Mouse (Mus musculus): ENCODE results near the gene Gm9745.
"Not testable (repeated sequence)": the region's sequence is repeated elsewhere in the genome, so short reads cannot be mapped to it uniquely, and the experiment has no call there.

Gm9745 gene

DNA sequence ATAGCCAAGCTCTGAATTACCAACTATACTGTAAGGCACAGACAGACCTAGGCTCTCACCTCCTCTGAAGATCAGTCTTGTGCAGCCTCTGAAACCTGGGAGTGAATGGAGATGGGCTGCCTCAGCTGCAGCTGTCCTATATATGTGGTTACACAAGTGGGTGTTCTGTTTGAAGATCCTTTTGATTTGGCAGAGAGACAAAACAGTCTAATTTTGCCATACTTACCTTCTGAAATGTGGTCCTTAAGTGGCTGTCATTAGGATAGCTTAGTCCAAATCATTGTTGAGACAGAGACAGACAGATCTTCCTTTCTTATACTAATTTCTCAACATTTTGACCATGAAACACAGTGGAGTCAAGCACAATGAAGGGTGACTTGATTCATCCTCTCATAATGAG lies at the start of gene Gm9745:
Gene Gm9745 (minus strand): TSS at position 101 of the 400 bp plus-strand sequence.
- ATAC-seq (ENCODE audit: insufficient number of reproducible peaks, low FRiP score, low TSS enrichment) = not testable (repeated sequence)

DNA sequence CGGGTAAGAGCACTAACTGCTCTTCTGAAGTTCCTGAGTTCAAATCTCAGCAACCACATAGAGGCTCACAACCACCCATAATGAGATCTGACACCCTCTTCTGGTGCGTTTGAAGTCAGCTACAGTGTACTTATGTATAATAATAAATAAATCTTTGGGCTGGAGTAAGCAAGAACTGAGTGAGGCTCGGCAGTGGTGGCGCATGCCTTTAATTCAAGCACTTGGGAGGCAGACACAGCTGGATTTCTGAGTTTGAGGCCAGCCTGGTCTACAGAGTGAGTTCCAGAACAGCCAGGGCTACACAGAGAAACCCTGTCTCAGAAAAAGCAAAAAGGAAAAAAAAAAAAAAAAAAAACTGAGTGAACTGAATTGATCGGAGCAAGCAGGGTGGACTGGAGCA lies 49.2 kb upstream of the Gm9745 start:
- not testable (repeated sequence) for ATAC-seq (ENCODE audit: insufficient number of reproducible peaks, low FRiP score, low TSS enrichment)

DNA sequence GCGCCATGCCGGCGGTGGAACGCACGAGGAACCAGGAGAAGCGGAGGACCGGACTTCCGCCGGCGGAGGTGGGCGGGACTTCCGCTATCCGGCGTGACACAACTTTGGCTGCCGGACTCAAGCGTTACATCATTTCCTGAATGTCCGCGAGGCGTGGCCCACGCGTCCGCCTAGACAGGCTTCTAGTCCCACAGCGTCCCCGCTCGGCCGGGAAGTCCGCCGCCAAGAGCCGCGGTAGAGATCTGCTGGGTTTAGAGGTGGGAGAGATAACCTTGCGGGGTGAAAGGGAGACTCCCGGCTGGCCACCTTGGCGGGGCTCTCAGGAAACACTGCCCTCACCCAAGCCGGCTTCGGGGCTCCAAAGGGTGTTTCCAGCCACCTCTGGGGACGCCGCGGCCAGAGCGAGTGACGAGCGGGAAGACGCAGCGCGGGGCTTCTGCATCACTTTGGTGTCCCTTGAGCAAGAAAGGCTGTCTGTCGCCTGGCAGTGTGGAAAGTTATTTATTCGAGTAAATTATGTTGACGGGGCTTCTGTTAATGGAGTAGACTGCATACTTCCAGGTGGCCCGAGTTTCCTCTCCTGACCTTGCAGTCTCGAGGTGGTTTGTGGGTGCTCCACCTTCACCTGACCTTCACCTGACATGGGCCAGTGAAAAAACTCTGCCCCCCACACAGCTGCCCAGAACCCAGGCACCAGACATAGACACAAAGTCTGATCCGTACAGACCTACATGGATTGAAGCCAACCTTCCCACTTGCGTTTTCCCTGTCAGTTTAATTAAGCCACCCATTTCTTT lies 48.2 kb upstream of the Gm9745 start, which contains the start of gene Gtpbp4:
Gene Gtpbp4 (minus strand): TSS at position 94 of the 797 bp plus-strand sequence.
- ATAC-seq (ENCODE audit: insufficient number of reproducible peaks, low FRiP score, low TSS enrichment) = peak; percentile 98

DNA sequence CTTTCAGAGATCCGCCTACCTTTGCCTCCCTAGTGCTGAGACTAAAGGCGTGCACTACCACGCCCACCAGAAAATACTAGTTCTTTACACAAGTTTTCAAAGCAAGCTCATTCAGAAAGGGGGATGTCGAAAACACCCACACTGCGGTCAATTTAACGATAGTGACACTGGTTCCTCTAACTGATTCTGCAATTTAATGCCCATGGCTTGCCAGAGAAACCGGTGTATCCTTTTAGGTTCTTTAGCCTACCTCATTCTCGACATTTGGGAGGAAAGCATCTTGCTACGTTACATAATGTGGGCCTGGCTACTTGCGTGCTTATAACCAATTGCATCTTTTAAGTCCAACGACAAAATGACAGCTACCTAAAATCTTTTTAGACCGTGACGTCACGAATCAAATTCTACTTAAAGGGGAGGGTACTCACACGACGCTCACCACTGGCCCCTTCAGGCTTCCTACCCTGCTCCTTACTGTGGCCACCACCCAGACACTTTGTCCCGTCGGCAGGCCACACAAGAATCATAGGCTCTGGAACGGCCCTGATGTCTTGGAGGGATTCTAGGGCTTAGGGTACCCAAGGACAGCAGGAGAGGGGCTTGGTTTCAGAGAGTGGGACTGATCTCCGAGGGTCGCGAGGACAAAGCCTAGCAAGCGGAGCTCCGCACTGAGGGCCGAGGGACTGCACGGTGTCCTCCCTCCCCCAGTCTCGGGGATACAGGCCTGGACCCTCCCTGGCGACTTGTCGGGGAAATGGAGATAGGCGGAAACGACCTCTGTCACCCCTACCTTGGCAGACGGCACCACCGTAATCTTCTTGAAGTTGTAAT lies 47.3 kb upstream of the Gm9745 start:
- ATAC-seq (ENCODE audit: insufficient number of reproducible peaks, low FRiP score, low TSS enrichment) = peak; percentile 51; the same call in 1 of the 2 replicates

DNA sequence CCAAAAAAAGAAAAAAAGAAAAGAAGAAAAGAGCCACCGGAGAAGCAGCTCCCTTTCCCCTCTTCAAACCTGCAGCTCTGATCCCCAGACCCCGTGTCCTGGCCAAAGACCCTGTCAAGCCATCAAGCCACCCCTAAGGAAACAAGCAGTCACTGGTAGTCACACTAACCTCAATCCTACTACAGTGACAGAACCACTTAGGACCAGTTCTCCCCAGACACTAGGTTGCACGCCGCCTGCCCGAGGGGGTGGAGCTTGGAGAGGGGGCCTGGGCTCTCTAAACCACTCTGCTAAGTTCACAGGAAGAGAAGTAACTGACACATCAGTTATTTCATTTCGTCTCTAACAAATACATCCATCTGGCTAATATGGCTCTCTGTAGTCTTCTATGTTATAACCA lies 44.2 kb upstream of the Gm9745 start:
- no peak for ATAC-seq (ENCODE audit: insufficient number of reproducible peaks, low FRiP score, low TSS enrichment)

DNA sequence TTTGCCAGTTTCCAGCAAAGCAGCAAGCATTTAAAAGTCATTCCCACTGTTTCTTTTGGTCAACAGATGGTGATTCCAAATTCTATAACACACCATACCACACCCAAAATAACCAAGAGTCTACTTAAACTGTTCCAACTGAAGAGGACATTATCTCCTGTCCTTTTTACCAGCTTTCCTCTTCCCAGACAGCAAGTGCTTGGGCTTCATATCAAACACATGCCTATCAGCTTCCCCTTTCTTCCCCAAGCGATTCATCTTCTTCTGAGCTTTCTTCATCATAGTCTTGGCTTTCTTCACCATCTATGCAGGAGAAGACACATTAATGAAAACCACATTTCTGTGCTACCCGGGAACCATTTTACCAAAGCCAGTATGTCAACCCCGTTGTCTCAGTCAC lies 24.9 kb upstream of the Gm9745 start:
- ATAC-seq (ENCODE audit: insufficient number of reproducible peaks, low FRiP score, low TSS enrichment) = no peak

DNA sequence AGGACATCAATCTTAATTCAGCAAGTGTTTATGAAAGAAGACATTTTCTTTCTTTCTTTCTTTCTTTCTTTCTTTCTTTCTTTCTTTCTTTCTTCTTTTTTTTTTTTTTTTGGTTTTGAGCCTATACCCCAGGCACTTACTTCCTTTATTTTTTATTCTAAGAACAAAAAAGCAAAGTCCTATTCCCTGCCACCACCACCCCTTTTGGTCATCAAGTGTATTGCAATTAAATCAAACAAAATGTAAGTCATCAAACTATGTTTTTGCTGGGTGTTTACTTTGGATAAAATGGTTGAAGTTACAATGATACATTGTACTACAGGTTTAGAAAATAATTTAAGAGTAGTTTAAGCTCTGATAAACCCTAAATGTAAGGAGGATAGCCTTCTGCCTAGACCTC lies 24.3 kb upstream of the Gm9745 start:
- no peak for ATAC-seq (ENCODE audit: insufficient number of reproducible peaks, low FRiP score, low TSS enrichment)

DNA sequence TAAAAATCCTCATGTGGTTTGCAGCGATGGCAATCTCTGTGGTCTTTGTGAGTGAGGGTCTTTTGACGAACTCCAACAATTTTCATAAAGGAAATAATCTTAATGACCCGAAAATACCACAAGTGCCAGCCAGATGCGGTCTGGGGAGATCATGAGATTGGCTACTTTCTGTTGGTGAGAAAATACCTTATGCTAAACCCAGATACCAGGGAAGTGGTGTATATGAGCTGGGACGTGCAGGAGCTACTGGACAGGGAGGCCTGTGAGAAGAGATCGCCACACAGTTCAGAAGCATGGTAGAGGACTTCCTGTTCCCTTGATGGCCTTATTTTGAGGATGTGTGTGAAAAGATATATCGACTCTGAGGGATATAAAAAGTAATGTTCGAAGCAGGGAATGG lies 19.7 kb upstream of the Gm9745 start:
- ATAC-seq (ENCODE audit: insufficient number of reproducible peaks, low FRiP score, low TSS enrichment) = no peak

DNA sequence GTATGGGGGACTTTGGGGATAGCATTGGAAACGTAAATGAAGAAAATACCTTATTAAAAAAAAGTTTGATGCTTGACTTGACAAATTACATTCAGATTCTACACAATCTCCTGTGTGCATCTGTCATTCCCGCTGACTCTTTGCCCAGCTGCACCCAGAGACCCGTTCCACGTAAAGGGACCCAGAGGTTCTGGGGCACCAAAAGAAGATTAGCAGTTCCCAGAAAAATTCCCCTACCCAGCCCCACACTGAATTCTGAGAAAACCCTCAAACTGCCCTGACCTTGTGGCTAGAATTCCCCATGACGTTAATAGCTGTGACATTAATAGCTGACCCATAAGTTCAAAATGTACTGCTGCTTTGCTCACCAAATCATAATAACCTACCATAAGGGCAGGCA lies 17.2 kb upstream of the Gm9745 start:
- ATAC-seq (ENCODE audit: insufficient number of reproducible peaks, low FRiP score, low TSS enrichment) = no peak

DNA sequence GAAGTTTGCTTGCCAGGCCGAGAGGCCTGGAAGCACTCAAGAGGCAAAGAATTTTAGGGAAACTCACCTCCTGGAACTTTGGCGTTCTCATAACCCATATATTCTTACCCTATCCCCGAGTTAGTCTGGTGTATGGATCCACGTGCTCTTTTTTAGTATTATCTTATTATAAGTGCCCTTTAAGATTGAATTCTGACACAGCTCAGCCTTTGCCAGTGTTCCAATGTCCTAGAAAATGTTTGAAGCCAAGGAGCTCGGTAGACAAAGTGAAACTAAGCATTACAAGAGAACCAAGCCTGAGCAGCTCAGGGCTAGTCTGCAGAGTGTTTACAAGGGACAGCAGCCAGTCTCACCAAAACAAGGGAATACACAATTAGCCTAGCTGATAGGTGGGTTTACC lies 14.2 kb upstream of the Gm9745 start:
- not testable (repeated sequence) for ATAC-seq (ENCODE audit: insufficient number of reproducible peaks, low FRiP score, low TSS enrichment)

DNA sequence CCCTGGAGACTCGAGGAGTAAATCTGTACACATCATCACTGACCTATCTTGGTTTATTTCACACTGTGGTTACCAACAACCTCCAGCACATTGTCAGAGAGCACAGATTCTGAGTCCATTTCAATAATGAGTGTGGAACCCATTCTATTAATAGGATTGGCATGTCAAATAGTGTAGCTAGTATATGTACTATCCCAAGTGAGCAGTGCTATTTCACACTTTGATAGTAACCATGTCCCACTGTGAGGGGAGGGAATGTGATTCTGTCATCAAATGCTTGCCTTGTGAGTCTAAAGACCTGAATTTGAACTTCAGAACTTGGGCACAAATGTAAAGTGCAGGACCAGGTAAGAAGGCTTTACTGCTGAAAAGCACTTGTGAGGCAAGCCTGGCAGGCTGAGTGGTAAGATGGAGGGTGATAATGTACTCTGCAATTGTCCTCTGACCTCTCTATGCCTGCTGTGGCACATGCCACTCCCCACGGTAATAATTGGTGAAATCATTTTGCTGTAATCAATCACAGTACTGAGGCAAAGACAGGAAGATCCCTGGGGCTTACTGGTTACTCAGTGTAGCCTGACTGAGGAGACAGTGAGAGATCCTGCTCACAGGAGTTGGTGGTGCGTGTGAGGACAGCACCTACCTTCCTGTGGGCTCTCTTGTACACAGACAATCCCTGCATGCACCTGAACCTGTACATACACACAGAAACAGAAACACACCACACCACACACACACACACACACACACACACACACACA lies 13.3 kb upstream of the Gm9745 start:
- not testable (repeated sequence) for ATAC-seq (ENCODE audit: insufficient number of reproducible peaks, low FRiP score, low TSS enrichment)

DNA sequence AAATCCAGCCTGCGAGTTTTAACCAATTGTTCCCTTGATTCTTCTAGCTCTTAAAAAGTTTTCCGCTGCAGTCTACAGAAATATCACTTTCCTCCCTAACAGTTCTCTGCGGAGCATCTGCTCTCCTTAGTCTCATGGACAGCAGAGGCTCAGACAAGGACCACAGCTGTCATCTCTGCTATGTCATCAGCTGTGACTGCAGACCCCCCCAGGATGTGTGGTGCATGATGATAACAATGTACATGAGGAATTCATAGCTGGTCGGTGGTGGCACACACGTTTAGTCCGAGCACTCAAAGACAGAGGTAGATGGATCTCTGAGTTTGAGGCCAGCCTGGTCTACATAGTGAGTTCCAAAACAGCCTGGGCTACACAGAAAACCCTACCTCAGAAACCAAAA lies 11.5 kb upstream of the Gm9745 start:
- not testable (repeated sequence) for ATAC-seq (ENCODE audit: insufficient number of reproducible peaks, low FRiP score, low TSS enrichment)

DNA sequence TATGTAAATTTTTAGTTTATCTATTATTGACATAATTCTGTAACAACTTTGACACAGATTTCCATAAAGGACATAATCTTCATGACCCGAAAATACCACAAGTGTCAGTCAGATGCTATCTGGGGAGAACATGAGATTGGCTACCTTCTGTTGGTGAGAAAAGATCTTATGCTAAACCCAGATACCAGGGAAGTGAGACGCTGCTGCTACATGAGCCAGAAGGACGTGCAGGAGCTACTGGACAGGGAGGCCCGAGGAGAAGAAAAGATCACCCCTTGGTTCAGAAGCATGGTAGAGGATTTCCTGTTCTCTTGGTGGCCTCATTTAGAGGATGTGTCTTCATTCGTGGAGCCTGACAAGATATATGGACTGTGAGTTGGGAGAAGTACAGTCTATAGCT lies 11.0 kb upstream of the Gm9745 start:
- ATAC-seq (ENCODE audit: insufficient number of reproducible peaks, low FRiP score, low TSS enrichment) = not testable (repeated sequence)

DNA sequence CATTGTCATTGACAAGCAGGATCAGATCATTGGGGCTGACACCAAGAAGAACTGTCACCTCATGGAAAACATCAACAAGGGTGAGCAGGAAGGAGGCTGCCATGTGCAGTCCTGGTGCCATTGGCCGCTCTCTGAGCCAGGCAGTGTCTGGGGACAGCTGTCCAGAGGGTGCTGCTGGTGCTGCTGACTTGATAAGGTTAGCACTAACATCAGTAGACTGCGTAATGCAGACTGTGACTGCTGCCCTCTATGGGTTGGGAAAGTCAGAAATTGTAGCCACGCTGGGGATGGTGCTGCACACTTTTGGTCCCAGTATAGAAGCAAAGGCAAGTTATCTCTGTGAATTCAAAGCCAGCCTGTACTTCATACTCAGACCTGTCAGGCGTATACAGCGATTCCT lies 8.8 kb upstream of the Gm9745 start:
- ATAC-seq (ENCODE audit: insufficient number of reproducible peaks, low FRiP score, low TSS enrichment) = not testable (repeated sequence)

DNA sequence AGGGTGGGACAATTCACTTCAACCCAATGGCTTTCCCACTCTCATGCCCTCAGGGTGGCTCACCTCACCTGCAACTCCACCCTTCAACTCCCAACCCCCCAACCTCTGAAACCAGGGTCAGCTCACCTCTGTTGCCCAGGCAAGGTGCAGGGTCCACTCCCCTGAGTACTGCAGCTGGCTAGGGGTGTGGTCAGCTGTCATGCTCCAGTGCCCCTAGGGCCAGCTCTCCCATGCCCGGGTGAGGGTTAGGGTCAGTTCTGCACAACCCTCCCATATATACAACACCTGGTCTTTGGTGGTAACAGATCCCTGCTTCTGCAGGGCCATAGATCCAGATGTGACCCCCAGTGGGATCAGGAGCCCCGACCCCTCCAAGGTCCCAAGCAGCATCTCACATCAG lies 7.1 kb upstream of the Gm9745 start:
- not testable (repeated sequence) for ATAC-seq (ENCODE audit: insufficient number of reproducible peaks, low FRiP score, low TSS enrichment)

DNA sequence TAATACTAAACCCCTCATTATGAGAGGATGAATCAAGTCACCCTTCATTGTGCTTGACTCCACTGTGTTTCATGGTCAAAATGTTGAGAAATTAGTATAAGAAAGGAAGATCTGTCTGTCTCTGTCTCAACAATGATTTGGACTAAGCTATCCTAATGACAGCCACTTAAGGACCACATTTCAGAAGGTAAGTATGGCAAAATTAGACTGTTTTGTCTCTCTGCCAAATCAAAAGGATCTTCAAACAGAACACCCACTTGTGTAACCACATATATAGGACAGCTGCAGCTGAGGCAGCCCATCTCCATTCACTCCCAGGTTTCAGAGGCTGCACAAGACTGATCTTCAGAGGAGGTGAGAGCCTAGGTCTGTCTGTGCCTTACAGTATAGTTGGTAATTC lies 4.5 kb upstream of the Gm9745 start, which contains the start of gene Idi2:
Gene Idi2 (plus strand): TSS at position 301 of the 400 bp plus-strand sequence.
- not testable (repeated sequence) for ATAC-seq (ENCODE audit: insufficient number of reproducible peaks, low FRiP score, low TSS enrichment)

DNA sequence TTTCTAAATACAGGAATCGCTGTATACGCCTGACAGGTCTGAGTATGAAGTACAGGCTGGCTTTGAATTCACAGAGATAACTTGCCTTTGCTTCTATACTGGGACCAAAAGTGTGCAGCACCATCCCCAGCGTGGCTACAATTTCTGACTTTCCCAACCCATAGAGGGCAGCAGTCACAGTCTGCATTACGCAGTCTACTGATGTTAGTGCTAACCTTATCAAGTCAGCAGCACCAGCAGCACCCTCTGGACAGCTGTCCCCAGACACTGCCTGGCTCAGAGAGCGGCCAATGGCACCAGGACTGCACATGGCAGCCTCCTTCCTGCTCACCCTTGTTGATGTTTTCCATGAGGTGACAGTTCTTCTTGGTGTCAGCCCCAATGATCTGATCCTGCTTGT lies 4.2 kb downstream of the Gm9745 start:
- ATAC-seq (ENCODE audit: insufficient number of reproducible peaks, low FRiP score, low TSS enrichment) = not testable (repeated sequence)

DNA sequence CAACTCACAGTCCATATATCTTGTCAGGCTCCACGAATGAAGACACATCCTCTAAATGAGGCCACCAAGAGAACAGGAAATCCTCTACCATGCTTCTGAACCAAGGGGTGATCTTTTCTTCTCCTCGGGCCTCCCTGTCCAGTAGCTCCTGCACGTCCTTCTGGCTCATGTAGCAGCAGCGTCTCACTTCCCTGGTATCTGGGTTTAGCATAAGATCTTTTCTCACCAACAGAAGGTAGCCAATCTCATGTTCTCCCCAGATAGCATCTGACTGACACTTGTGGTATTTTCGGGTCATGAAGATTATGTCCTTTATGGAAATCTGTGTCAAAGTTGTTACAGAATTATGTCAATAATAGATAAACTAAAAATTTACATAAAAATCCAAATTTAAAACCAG lies 6.3 kb downstream of the Gm9745 start:
- ATAC-seq (ENCODE audit: insufficient number of reproducible peaks, low FRiP score, low TSS enrichment) = not testable (repeated sequence)

DNA sequence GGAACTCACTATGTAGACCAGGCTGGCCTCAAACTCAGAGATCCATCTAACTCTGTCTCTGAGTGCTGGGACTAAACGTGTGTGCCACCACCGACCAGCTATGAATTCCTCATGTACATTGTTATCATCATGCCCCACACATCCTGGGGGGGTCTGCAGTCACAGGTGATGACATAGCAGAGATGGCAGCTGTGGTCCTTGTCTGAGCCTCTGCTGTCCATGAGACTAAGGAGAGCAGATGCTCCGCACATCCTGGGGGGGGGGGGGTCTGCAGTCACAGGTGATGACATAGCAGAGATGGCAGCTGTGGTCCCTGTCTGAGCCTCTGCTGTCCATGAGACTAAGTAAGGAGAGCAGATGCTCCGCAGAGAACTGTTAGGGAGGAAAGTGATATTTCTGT lies 6.9 kb downstream of the Gm9745 start:
- ATAC-seq (ENCODE audit: insufficient number of reproducible peaks, low FRiP score, low TSS enrichment) = not testable (repeated sequence)

DNA sequence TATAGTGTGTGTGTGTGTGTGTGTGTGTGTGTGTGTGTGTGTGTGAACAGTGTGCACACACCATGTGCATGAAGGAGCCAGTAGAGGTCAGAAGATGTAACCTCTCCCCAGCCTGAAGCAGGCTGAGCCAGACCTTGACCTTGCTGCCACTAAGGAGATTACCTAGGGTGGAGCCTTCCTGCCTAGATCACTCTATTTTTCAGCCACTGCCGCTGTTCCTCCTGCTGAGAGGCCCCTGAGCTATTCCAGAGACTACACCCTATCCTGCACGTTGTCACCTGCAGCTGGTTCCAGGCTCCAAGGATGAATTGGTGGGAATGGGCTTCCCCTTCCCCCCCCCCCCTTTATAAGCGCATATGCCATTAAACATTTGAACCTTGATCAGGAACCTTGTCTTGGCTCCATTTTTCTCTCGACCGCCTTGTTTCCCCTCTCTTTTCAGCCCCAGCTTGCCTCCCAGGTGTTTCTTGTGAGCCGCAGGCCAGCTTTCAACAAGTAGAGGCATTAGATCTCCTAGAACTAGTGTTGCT lies 10.4 kb downstream of the Gm9745 start:
- not testable (repeated sequence) for ATAC-seq (ENCODE audit: insufficient number of reproducible peaks, low FRiP score, low TSS enrichment)

Measured in cerebellum, adult (tissue).